Mouse (Mus musculus): ENCODE measurements at regions not wholly inside any gene's neighbourhood (a gene's known extent, or its start where the extent isn't known, plus 50 kb on each side); places are given as distances from the start of the nearest gene placed in this dataset.
A peak's percentile ranks its signal among the peaks of the same experiment; 100 is the strongest.

- H3K36me3 ChIP-seq (ENCODE audit: insufficient read depth): no peaks in the 10 kb centered on the region
- no peaks in the 10 kb centered on the region; the same call in 1 of the 2 replicates for H3K4me1 ChIP-seq (ENCODE audit: insufficient read depth)
- H3K9me3 ChIP-seq (ENCODE audit: low read depth, low read length): no peaks in the 10 kb centered on the region
- no peak for TF ChIP-seq CTCF (IDR thresholded peaks at IDR 0.05; ENCODE audit: low read depth)
- no peak overlapping the region for H3K4me2 ChIP-seq
- no peak overlapping the region for H3K27ac ChIP-seq (ENCODE audit: low read depth)
- no peak overlapping the region for H3K4me3 ChIP-seq (ENCODE audit: low read depth, low read length)
- 46% methylated on average over 3 of the region's 3 CpGs for WGBS
- DNase-seq (peak; percentile 75), ATAC-seq (ENCODE audit: insufficient read depth) (peak; percentile 74; the same call in 1 of the 2 replicates)
- H3K9ac ChIP-seq: no peak overlapping the region
- no peaks in the 10 kb centered on the region for H3K27me3 ChIP-seq (ENCODE audit: insufficient read depth, low read length)
Observed at GRCm38 (mm10) chr9:120855293-120856050, 73.5 kb upstream of the Ctnnb1 start.

- no peak overlapping the region for H3K4me2 ChIP-seq
- H3K9me3 ChIP-seq (ENCODE audit: low read depth, low read length): no peaks in the 10 kb centered on the region
- H3K27ac ChIP-seq (ENCODE audit: low read depth): no peak overlapping the region
- H3K4me1 ChIP-seq (ENCODE audit: insufficient read depth): no peaks in the 10 kb centered on the region; the same call in 1 of the 2 replicates
- H3K9ac ChIP-seq: no peak overlapping the region
- DNase-seq (no peak), ATAC-seq (ENCODE audit: insufficient read depth) (no peak)
- TF ChIP-seq CTCF (IDR thresholded peaks at IDR 0.05; ENCODE audit: low read depth): no peak
- no peaks in the 10 kb centered on the region for H3K27me3 ChIP-seq (ENCODE audit: insufficient read depth, low read length)
- H3K4me3 ChIP-seq (ENCODE audit: low read depth, low read length): no peak overlapping the region
- 82% methylated on average over 6 of the region's 6 CpGs for WGBS
- H3K36me3 ChIP-seq (ENCODE audit: insufficient read depth): no peaks in the 10 kb centered on the region
Observed at GRCm38 (mm10) chr9:120857849-120858510, 71.0 kb upstream of the Ctnnb1 start.

- no peak for DNase-seq
- Histone ChIP-seq H3K27me3 (ENCODE audit: insufficient read depth, low read length) (no peaks in the 10 kb centered on the region), H3K36me3 (ENCODE audit: insufficient read depth) (no peaks in the 10 kb centered on the region), H3K4me2 (no peak overlapping the region), H3K27ac (ENCODE audit: low read depth) (no peak overlapping the region), H3K9me3 (ENCODE audit: low read depth, low read length) (no peaks in the 10 kb centered on the region), H3K4me1 (ENCODE audit: insufficient read depth) (peaks cover 5% of the 10 kb centered on the region), H3K9ac (no peak overlapping the region), H3K4me3 (ENCODE audit: low read depth, low read length) (no peak overlapping the region)
- WGBS: 75% methylated on average over 8 of the region's 8 CpGs
- ATAC-seq (ENCODE audit: insufficient read depth): no peak
- TF ChIP-seq CTCF (IDR thresholded peaks at IDR 0.05; ENCODE audit: low read depth): no peak
Observed at GRCm38 (mm10) chr9:120860969-120861595, 67.9 kb upstream of the Ctnnb1 start.

GRCm38 (mm10) chr9:120861788-120862345, 67.1 kb upstream of the Ctnnb1 start:
- no peak overlapping the region for H3K9ac ChIP-seq
- H3K4me2 ChIP-seq: no peak overlapping the region
- no peak overlapping the region for H3K4me3 ChIP-seq (ENCODE audit: low read depth, low read length)
- H3K4me1 ChIP-seq (ENCODE audit: insufficient read depth): peaks cover 12% of the 10 kb centered on the region
- no peak for DNase-seq
- TF ChIP-seq CTCF (IDR thresholded peaks at IDR 0.05; ENCODE audit: low read depth): no peak
- no peaks in the 10 kb centered on the region for H3K9me3 ChIP-seq (ENCODE audit: low read depth, low read length)
- no peak overlapping the region for H3K27ac ChIP-seq (ENCODE audit: low read depth)
- H3K27me3 ChIP-seq (ENCODE audit: insufficient read depth, low read length): no peaks in the 10 kb centered on the region
- 55% methylated on average over 12 of the region's 12 CpGs for WGBS
- no peak for ATAC-seq (ENCODE audit: insufficient read depth)
- H3K36me3 ChIP-seq (ENCODE audit: insufficient read depth): no peaks in the 10 kb centered on the region

- DNase-seq: no peak
- Histone ChIP-seq H3K9me3 (ENCODE audit: low read depth, low read length) (no peaks in the 10 kb centered on the region), H3K4me1 (ENCODE audit: insufficient read depth) (peaks cover 30% of the 10 kb centered on the region), H3K4me2 (no peak overlapping the region), H3K4me3 (ENCODE audit: low read depth, low read length) (no peak overlapping the region), H3K27ac (ENCODE audit: low read depth) (no peak overlapping the region), H3K9ac (no peak overlapping the region), H3K36me3 (ENCODE audit: insufficient read depth) (no peaks in the 10 kb centered on the region), H3K27me3 (ENCODE audit: insufficient read depth, low read length) (no peaks in the 10 kb centered on the region)
- ATAC-seq (ENCODE audit: insufficient read depth): no peak
- 55% methylated on average over 3 of the region's 3 CpGs for WGBS
- TF ChIP-seq CTCF (IDR thresholded peaks at IDR 0.05; ENCODE audit: low read depth): no peak
Observed at GRCm38 (mm10) chr9:120864410-120864809, 64.6 kb upstream of the Ctnnb1 start.

- 29% methylated on average over 5 of the region's 5 CpGs for WGBS
- Histone ChIP-seq H3K4me1 (ENCODE audit: insufficient read depth) (peaks cover 37% of the 10 kb centered on the region), H3K4me2 (no peak overlapping the region), H3K9me3 (ENCODE audit: low read depth, low read length) (no peaks in the 10 kb centered on the region), H3K36me3 (ENCODE audit: insufficient read depth) (no peaks in the 10 kb centered on the region), H3K27ac (ENCODE audit: low read depth) (peak overlapping the region; percentile 61), H3K27me3 (ENCODE audit: insufficient read depth, low read length) (no peaks in the 10 kb centered on the region), H3K4me3 (ENCODE audit: low read depth, low read length) (no peak overlapping the region), H3K9ac (no peak overlapping the region)
- no peak for TF ChIP-seq CTCF (IDR thresholded peaks at IDR 0.05; ENCODE audit: low read depth)
- no peak for DNase-seq
- ATAC-seq (ENCODE audit: insufficient read depth): no peak
Observed at GRCm38 (mm10) chr9:120866251-120866650, 62.8 kb upstream of the Ctnnb1 start.

GRCm38 (mm10) chr9:120866709-120867108, 62.3 kb upstream of the Ctnnb1 start:
- Histone ChIP-seq H3K27ac (ENCODE audit: low read depth) (peak overlapping the region; percentile 61), H3K4me3 (ENCODE audit: low read depth, low read length) (no peak overlapping the region), H3K4me1 (ENCODE audit: insufficient read depth) (peaks cover 37% of the 10 kb centered on the region), H3K4me2 (no peak overlapping the region), H3K27me3 (ENCODE audit: insufficient read depth, low read length) (no peaks in the 10 kb centered on the region), H3K9ac (no peak overlapping the region), H3K36me3 (ENCODE audit: insufficient read depth) (no peaks in the 10 kb centered on the region), H3K9me3 (ENCODE audit: low read depth, low read length) (no peaks in the 10 kb centered on the region)
- WGBS: 14% methylated on average over 4 of the region's 4 CpGs
- peak; percentile 92 for DNase-seq
- peak; percentile 83 for ATAC-seq (ENCODE audit: insufficient read depth)
- TF ChIP-seq CTCF (IDR thresholded peaks at IDR 0.05; ENCODE audit: low read depth): no peak
